Mouse (Mus musculus) ES-E14 (cell line): Measurements from ENCODE around the gene Vps37c. TPM values are rescaled to one million over a fixed set of nuclear protein-coding genes. Genes with fewer than 3 reads are reported as not detected.

ENCODE experiments used
- DNase-seq: peaks from one replicate; pipeline ENCODE4 v3.0.0-alpha.2; 2013; ENCODE audit warnings: low read depth, low spot score
- H3K27ac ChIP-seq: 2 replicates; pipeline ENCODE4 v1.5.1; 2012; ENCODE audit warnings: low read depth, mild to moderate bottlenecking, low read length, moderate library complexity, mixed read lengths; ENCODE audit not compliant: poor library complexity, insufficient read depth, severe bottlenecking
- H3K36me3 ChIP-seq: 2 replicates; pipeline ENCODE4 v1.6.1; 2012; ENCODE audit warnings: mild to moderate bottlenecking, low read length, moderate library complexity, mixed read lengths; ENCODE audit not compliant: control insufficient read depth, poor library complexity, insufficient read depth, severe bottlenecking
- H3K4me1 ChIP-seq, 2 experiments: fragments of 150-350 bp in 1 of 2; sonication (generic) in 1 of 2; 2 replicates each; pipeline ENCODE4 v1.6.1; 2012; ENCODE audit warnings: low read length in 2 of 2, mild to moderate bottlenecking in 1 of 2, mixed read lengths in 1 of 2; ENCODE audit not compliant: control insufficient read depth in 2 of 2, insufficient read depth in 2 of 2, poor library complexity in 1 of 2
- H3K4me3 ChIP-seq, 2 experiments: fragments of 150-350 bp in 1 of 2; sonication (generic) in 1 of 2; 2 replicates each; pipeline ENCODE4 v1.5.1; 2012; ENCODE audit warnings: low read length in 2 of 2, low read depth in 1 of 2, mild to moderate bottlenecking in 1 of 2, mixed read lengths in 1 of 2; ENCODE audit not compliant: insufficient read depth in 1 of 2, poor library complexity in 1 of 2, severe bottlenecking in 1 of 2
- H3K9ac ChIP-seq: 2 replicates; pipeline ENCODE4 v1.6.1; 2012; ENCODE audit warnings: low read depth, mild to moderate bottlenecking, low read length, mixed read lengths; ENCODE audit not compliant: poor library complexity, insufficient read depth, severe bottlenecking
- H3K9me3 ChIP-seq: fragments of 150-350 bp; sonication (generic); 2 replicates; pipeline ENCODE4 v1.6.1; 2012; ENCODE audit warnings: low read depth, mild to moderate bottlenecking, low read length; ENCODE audit not compliant: control insufficient read depth, insufficient read depth
- CHD2 ChIP-seq: IDR thresholded peaks from 2 replicates; pipeline ENCODE4 v1.6.1; 2014; ENCODE audit warnings: mild to moderate bottlenecking, low read depth, low read length, inconsistent platforms
- HCFC1 ChIP-seq: IDR thresholded peaks from 2 replicates; pipeline ENCODE4 v1.6.1; 2012; ENCODE audit warnings: low read length, inconsistent platforms, borderline replicate concordance; ENCODE audit not compliant: insufficient read depth
- MAFK ChIP-seq: IDR thresholded peaks from 2 replicates; pipeline ENCODE4 v1.6.1; 2014; ENCODE audit warnings: mild to moderate bottlenecking, low read depth, low read length, inconsistent platforms; ENCODE audit not compliant: insufficient read depth
- ZC3H11A ChIP-seq: IDR thresholded peaks from 2 replicates; pipeline ENCODE4 v1.6.1; 2012; ENCODE audit warnings: low read depth, mild to moderate bottlenecking, inconsistent platforms, low read length, borderline replicate concordance
- ZNF384 ChIP-seq: IDR thresholded peaks from 2 replicates; pipeline ENCODE4 v1.6.1; 2012; ENCODE audit warnings: low read depth, low read length, inconsistent platforms
- in situ Hi-C, 2 experiments: fragments of 600-800 bp; cut with MboI; formaldehyde crosslinking; loops; one replicate each; pipeline ENCODE4 v1.15.1; 2025; ENCODE audit warnings: low sequenced_read_pairs in 2 of 2, inconsistent platforms in 1 of 2; ENCODE audit not compliant: unreplicated experiment in 2 of 2
- total RNA-seq: library from RNA; depleted of rRNA; stranded (reverse); fragments of 300-350 nt; gene quantifications from 2 replicates; pipeline ENCODE4 v1.2.3, GENCODE M21; 2012

Gene Vps37c
- total RNA-seq, 1 experiment = 6.6 TPM

DNA sequence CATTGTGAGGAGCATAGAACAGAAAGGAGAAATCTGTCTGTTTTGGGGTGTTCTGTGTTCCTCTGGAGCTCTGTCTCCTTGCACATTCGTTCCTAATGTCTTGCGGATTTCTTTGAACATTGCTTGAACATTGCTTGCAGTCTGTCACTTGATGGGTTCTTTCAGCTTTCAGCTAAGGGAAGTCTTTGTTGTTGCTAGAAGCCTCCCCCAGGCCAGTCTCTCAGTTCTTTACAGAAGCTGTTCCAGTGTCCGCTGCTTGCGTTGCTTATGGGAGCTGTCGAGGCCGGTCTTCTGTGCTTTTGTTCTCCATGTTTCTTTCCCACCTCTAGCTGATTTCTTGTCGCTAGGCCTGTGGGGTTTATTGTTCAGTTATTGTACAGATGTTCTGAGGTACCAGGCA, 7.3 kb downstream of the Vps37c start:
- Histone ChIP-seq H3K9me3 (no peaks in the 10 kb centered on the region), H3K4me1 (peaks cover 0 to 8% of the 10 kb centered on the region in 2 experiments; a peak in 2 of 4 replicates), H3K27ac (no peak overlapping the region), H3K9ac (no peak overlapping the region), H3K36me3 (no peaks in the 10 kb centered on the region), H3K4me3 (no peak overlapping the region)
- TF ChIP-seq ZNF384 (no peak), MAFK (no peak)
- no peak for DNase-seq
- in situ Hi-C loops = no loop called here

DNA sequence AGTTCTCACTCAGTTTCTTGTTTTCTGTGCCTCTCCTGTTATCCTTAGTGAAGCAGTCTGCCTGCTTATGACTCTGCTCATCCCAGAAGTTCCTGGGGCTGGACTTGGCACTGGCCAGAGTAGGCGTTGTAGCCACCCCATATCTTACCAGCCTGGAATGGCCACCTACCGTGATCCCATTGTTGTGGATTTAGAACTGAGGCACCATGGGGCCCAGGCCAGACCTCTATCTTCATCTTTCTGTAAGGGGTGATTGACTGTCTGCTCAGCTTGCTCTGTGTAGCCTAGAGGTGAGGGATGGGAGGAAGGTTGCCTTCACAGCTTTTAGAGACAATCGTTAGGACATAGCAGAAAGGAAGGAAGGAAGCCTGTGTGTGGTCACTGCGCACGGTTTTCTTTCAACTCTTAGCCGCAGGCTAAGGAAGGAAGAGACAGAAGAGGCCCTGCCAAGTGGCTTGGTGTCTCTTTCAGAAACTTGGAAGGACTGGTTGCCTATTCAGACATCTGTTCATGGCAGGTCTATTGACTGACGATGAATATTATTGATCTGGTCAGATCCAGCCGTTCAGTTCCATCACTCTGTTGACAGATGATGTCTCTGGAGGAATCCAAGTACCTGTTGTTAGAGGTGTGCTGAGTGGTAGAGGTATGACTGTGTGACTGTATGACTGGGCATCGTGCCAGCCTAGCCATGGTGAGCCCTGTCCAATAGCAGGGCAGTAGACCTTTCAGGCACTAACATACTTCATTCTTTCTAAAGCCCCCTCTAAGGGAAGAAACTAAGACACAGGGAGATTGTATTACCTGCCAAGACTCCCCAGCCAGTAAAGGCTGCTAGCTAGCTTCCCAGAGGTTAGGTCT, 9.8 kb downstream of the Vps37c start:
- H3K9me3 ChIP-seq = no peaks in the 10 kb centered on the region
- peaks cover 0 to 11% of the 10 kb centered on the region in 2 experiments; a peak in 2 of 4 replicates for H3K4me1 ChIP-seq
- no peaks in the 10 kb centered on the region for H3K36me3 ChIP-seq
- no peak for DNase-seq
- H3K9ac ChIP-seq = no peak overlapping the region
- TF ChIP-seq HCFC1 (no peak), CHD2 (no peak), ZC3H11A (no peak), ZNF384 (no peak), MAFK (no peak)
- in situ Hi-C loops = no loop called here
- H3K27ac ChIP-seq = no peak overlapping the region
- H3K4me3 ChIP-seq = no peak overlapping the region

DNA sequence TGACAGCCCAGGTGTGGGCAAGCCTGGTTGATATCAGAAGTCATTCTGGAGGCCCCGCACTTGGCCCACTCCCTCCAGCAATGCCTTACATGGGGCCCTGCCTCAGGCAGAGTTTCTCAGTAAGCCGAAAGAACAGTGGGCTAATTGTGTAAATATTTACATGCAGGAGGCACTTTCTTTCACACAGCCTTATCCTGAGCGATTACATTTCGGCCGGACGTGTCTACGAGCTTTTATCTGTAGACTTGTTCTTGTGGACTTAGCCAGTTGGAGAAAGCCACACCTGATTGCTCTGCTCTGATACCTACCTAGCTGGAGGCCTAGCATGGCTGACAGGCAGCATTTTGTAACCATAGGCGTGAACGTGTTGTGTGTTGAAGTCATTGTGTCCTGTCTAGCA, 11.3 kb downstream of the Vps37c start:
- Histone ChIP-seq H3K4me3 (no peak overlapping the region), H3K27ac (no peak overlapping the region), H3K9ac (no peak overlapping the region), H3K36me3 (no peaks in the 10 kb centered on the region), H3K4me1 (peaks cover 0 to 11% of the 10 kb centered on the region in 2 experiments; a peak in 2 of 4 replicates), H3K9me3 (no peaks in the 10 kb centered on the region)
- no peak for DNase-seq
- no peak for TF ChIP-seq ZC3H11A
- no peak for TF ChIP-seq CHD2
- in situ Hi-C loops = loop anchor here in 1 of 2 experiments (25.0 kb wide), 1 partner anchor 262 kb away; the partner anchor contains the start of gene Ms4a10

DNA sequence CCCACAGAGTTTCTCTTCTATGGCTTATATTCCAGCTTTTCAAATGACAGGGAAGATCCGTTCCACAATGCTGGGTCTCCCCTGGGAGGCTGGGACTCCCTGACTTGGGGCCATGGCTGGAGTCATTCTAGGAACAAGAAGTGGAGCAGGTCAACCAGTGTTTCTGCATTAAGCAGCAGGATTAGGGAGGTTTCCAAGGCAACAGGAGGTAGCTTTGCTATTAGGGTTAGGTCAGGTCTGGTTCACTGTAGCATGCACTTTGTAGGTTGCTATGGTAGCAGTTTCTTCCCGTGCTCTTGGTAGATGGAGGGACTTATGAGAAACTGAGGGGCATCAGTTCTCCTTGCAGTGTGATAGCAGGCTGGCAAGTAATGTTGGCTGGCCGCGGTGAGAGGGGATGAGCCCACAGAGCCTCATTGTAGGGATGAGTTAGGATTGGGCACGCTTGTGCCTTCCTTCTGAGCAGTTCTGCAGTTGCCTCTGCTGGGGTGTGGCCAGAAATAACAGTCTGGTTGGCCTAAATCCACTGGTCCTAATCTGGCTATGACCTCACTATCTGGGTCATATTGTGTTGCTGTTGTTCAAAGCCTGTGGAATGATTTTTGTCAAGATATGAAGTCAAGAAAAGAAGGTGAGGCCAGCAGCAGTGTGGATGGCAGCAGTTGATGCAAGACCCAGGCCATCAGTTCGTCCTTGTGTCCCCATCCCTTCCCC, 12.6 kb downstream of the Vps37c start:
- no peaks in the 10 kb centered on the region for H3K9me3 ChIP-seq
- DNase-seq = no peak
- H3K4me3 ChIP-seq = no peak overlapping the region
- H3K36me3 ChIP-seq = no peaks in the 10 kb centered on the region
- TF ChIP-seq HCFC1 = no peak
- no peak for TF ChIP-seq CHD2
- no peak for TF ChIP-seq MAFK
- no peak for TF ChIP-seq ZNF384
- TF ChIP-seq ZC3H11A = no peak
- in situ Hi-C loops = loop anchor here in 1 of 2 experiments (25.0 kb wide), 1 partner anchor 261 kb away; the partner anchor contains the start of gene Ms4a10
- no peak overlapping the region for H3K9ac ChIP-seq
- H3K27ac ChIP-seq = no peak overlapping the region
- peaks cover 0 to 11% of the 10 kb centered on the region in 2 experiments; a peak in 2 of 4 replicates for H3K4me1 ChIP-seq
